9 mouse cellular contexts compared by ENCODE assay signal in the genomic region with DNA sequence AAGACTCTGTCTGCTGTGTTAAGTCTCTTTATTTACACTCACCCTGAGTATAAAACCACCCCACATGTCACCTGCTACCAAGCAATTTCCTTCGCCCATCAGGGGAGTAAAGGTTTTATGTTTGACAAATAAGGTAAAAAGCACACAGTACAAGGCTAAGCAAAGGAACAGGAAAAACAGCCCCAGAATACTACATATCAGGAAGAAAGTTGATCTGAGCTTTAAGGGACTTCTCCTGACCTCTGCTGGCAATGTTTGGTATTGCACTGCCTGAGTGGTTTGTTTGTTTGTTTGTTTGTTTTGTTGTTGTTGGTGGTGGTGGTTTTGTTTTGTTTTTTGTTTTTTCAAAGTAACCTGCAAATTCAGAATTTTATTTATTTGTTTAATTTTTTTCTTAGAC. TPM values are rescaled to one million over a fixed set of nuclear protein-coding genes. Genes with fewer than 3 reads are reported as not detected.
DNase-seq lines count a peak whose midpoint lies in the region; ATAC-seq and TF ChIP-seq lines count a peak whose summit lies in the region.
"Had no signal": no experiment of that assay in that cellular context is flagged by ENCODE, and none has a peak within 500 bp of the region (broad histone marks: within the 10 kb centered on the region; RNA-seq: fewer than 3 reads in every experiment).

No protein-coding gene starts in this region.

- no peak overlapping the region for H3K4me2 ChIP-seq in intestine, embryonic 14.5 days (ENCODE audit: low read length)
- H3K4me2 ChIP-seq: embryonic facial prominence, embryonic 12.5 days had no signal

- WGBS in heart, adult 2 months = 31% methylated on average over 1 of the region's 1 CpGs
- WGBS in intestine, embryonic 14.5 days = 61% methylated on average over 1 of the region's 1 CpGs

- DNase-seq in heart, adult 2 months = peak; percentile 39 to 66
- DNase-seq in heart, adult 11 months = no peak
- DNase-seq in right cerebral cortex, postnatal 4 days = peak; percentile 66
- no peak for DNase-seq in right cerebral cortex, postnatal 25 days
- DNase-seq in c-Kit-positive CD71-positive TER-119-positive erythroid progenitor cells, embryonic 14.5 days (ENCODE audit: low spot score) = peak; percentile 55
- DNase-seq in intestine, embryonic 14.5 days (ENCODE audit: low spot score) = peak; percentile 71

- no peaks in the 10 kb centered on the region for H3K9me3 ChIP-seq in intestine, embryonic 14.5 days (ENCODE audit: control insufficient read depth, low read length)
- H3K9me3 ChIP-seq: embryonic facial prominence, embryonic 12.5 days had no signal

- intact Hi-C loops in heart, adult 2 months (cut with DNase I) = loop anchor here (1.0 to 5.0 kb wide), 3 partner anchors 71 to 329 kb away; no protein-coding TSS in a partner anchor

- no peaks in the 10 kb centered on the region; the same call in 1 of the 2 replicates for H3K4me1 ChIP-seq in heart, adult 2 months (ENCODE audit: control insufficient read depth, insufficient read depth, low read length)
- no peaks in the 10 kb centered on the region for H3K4me1 ChIP-seq in intestine, embryonic 14.5 days (replicated peaks; ENCODE audit: control insufficient read depth, insufficient read depth, low read length)
- H3K4me1 ChIP-seq: embryonic facial prominence, embryonic 12.5 days had no signal

- no peaks in the 10 kb centered on the region for H3K79me2 ChIP-seq in heart, adult 2 months (replicated peaks; ENCODE audit: control insufficient read depth, insufficient read depth, low read length)

- no peak overlapping the region for H3K9ac ChIP-seq in heart, adult 2 months (ENCODE audit: low read depth, low read length)
- H3K9ac ChIP-seq in intestine, embryonic 14.5 days (ENCODE audit: low read length) = no peak overlapping the region
- H3K9ac ChIP-seq: embryonic facial prominence, embryonic 12.5 days had no signal

- TF ChIP-seq CTCF in heart, adult 2 months (IDR thresholded peaks at IDR 0.05) = no peak; the same call in none of the 2 replicates

- no peak overlapping the region for H3K4me3 ChIP-seq in heart, adult 2 months
- no peak overlapping the region for H3K4me3 ChIP-seq in intestine, embryonic 14.5 days (ENCODE audit: low read depth, low read length)
- H3K4me3 ChIP-seq: embryonic facial prominence, embryonic 12.5 days had no signal

- TF ChIP-seq EP300 in heart, adult 2 months (IDR thresholded peaks at IDR 0.05; ENCODE audit: insufficient read depth, low read depth, low read length) = no peak

- no peak for ATAC-seq in intestine, embryonic 14.5 days (replicated peaks; ENCODE audit: low FRiP score, low TSS enrichment, low read depth)
- peak; percentile 70 for ATAC-seq in megakaryocyte, adult 5-6 weeks (ENCODE audit: poor library complexity, severe bottlenecking)
- no peak for ATAC-seq in inflammation-experienced regulatory T-cells, adult 6 months

- TF ChIP-seq POLR2A in heart, adult 2 months (IDR thresholded peaks at IDR 0.05; ENCODE audit: insufficient read depth, low read depth, low read length) = no peak

- H3K27ac ChIP-seq in heart, adult 2 months = no peak overlapping the region
- no peak overlapping the region for H3K27ac ChIP-seq in intestine, embryonic 14.5 days (ENCODE audit: low read depth)
- H3K27ac ChIP-seq: embryonic facial prominence, embryonic 12.5 days had no signal

- H3K27me3 ChIP-seq in heart, adult 2 months (ENCODE audit: control insufficient read depth, insufficient read depth, low read length) = no peaks in the 10 kb centered on the region
- H3K27me3 ChIP-seq in intestine, embryonic 14.5 days (replicated peaks; ENCODE audit: control insufficient read depth, insufficient read depth, low read length) = no peaks in the 10 kb centered on the region
- H3K27me3 ChIP-seq: embryonic facial prominence, embryonic 12.5 days had no signal

- no peaks in the 10 kb centered on the region for H3K36me3 ChIP-seq in heart, adult 2 months (ENCODE audit: control insufficient read depth, insufficient read depth, low read length)
- H3K36me3 ChIP-seq in intestine, embryonic 14.5 days (ENCODE audit: control insufficient read depth, insufficient read depth, low read length) = no peaks in the 10 kb centered on the region
- H3K36me3 ChIP-seq: embryonic facial prominence, embryonic 12.5 days had no signal

RNA-seq across cellular contexts. Expression of a gene that starts 0.5 kb away (rescaled TPM):
- under 1 TPM in 1 of 2 experiments, not detected in 1; 0.43 TPM for total RNA-seq in heart, adult 2 months (2021)
- polyA plus RNA-seq in heart, adult 2 months (2012; rRNA removed) = not detected in 2 replicates
- not detected in 2 replicates for polyA plus RNA-seq in intestine, embryonic 14.5 days (2014; fragmentation: Nextera tagmentation; extraction: Ambion mirVana)
- total RNA-seq in megakaryocyte, adult 5-6 weeks (2015) = not detected in 2 replicates
- total RNA-seq in megakaryocyte, adult 5-6 weeks (2017) = not detected in 2 replicates
- not detected for polyA plus RNA-seq in inflammation-experienced regulatory T-cells, adult 6 months (2017; shearing (Covaris generic))
- polyA plus RNA-seq: embryonic facial prominence, embryonic 12.5 days had no signal

RNA-seq across cellular contexts. Expression of a gene that starts 41.7 kb away (rescaled TPM):
- 10 to 100 TPM; 11.3 to 16.3 TPM for total RNA-seq in heart, adult 2 months (2021)
- polyA plus RNA-seq in heart, adult 2 months (2012; rRNA removed) = 19.0 and 36.4 TPM in 2 replicates
- 282 and 315 TPM in 2 replicates for polyA plus RNA-seq in intestine, embryonic 14.5 days (2014; fragmentation: Nextera tagmentation; extraction: Ambion mirVana)
- total RNA-seq in megakaryocyte, adult 5-6 weeks (2015) = 246 and 264 TPM in 2 replicates
- total RNA-seq in megakaryocyte, adult 5-6 weeks (2017) = 158 and 170 TPM in 2 replicates
- polyA plus RNA-seq in inflammation-experienced regulatory T-cells, adult 6 months (2017; shearing (Covaris generic)) = 100 to 1,000 TPM in 1 of 3 experiments, 10 to 100 TPM in 2; 76.6 to 101 (median 89.4) TPM

RNA-seq across cellular contexts. Expression of a gene that starts 43.3 kb away (rescaled TPM):
- total RNA-seq in heart, adult 2 months (2021) = 10 to 100 TPM; 30.5 to 30.9 TPM
- polyA plus RNA-seq in heart, adult 2 months (2012; rRNA removed) = 8.5 and 13.5 TPM in 2 replicates
- 10.0 and 10.9 TPM in 2 replicates for polyA plus RNA-seq in intestine, embryonic 14.5 days (2014; fragmentation: Nextera tagmentation; extraction: Ambion mirVana)
- total RNA-seq in megakaryocyte, adult 5-6 weeks (2015) = 16.5 and 18.7 TPM in 2 replicates
- 9.9 and 15.7 TPM in 2 replicates for total RNA-seq in megakaryocyte, adult 5-6 weeks (2017)
- 1 to 10 TPM; 2.0 to 2.7 (median 2.4) TPM for polyA plus RNA-seq in inflammation-experienced regulatory T-cells, adult 6 months (2017; shearing (Covaris generic))

Comparison
In these comparisons a context has a peak if more than half of its experiments do, and no peak if none do; other contexts are left out.
1. DNase-seq: peak in heart, adult 2 months (2 of 2), right cerebral cortex, postnatal 4 days (single experiment), c-Kit-positive CD71-positive TER-119-positive erythroid progenitor cells, embryonic 14.5 days (single experiment) and intestine, embryonic 14.5 days (single experiment); none in heart, adult 11 months (single experiment) and right cerebral cortex, postnatal 25 days (single experiment).